Mouse (Mus musculus) brain, embryonic 14.5 days (tissue): ENCODE measurements around the gene Lmod3. TPM values are rescaled to one million over a fixed set of nuclear protein-coding genes. Genes with fewer than 3 reads are reported as not detected.
A peak's percentile ranks its signal among the peaks of the same experiment; 100 is the strongest.
"Not testable (repeated sequence)": the region's sequence is repeated elsewhere in the genome, so short reads cannot be mapped to it uniquely, and the experiment has no call there.

Experiments
- DNase-seq: peaks from one replicate; pipeline ENCODE4 v3.0.0-alpha.2; 2011; ENCODE audit warnings: low read depth
- CTCF ChIP-seq: fragments of 200-500 bp; IDR thresholded peaks from 2 replicates; pipeline ENCODE4 v1.5.1; 2012; ENCODE audit warnings: inconsistent platforms, mild to moderate bottlenecking, moderate library complexity, borderline replicate concordance; ENCODE audit not compliant: insufficient read depth, insufficient read length; ENCODE audit errors: extremely low read depth
- POLR2A ChIP-seq: fragments of 200-500 bp; IDR thresholded peaks from 2 replicates; pipeline ENCODE4 v1.6.1; 2012; ENCODE audit warnings: mild to moderate bottlenecking, inconsistent platforms, borderline replicate concordance; ENCODE audit not compliant: poor library complexity, insufficient read depth, insufficient read length, severe bottlenecking; ENCODE audit errors: extremely low read depth
- polyA plus RNA-seq: library from polyadenylated mRNA; depleted of rRNA; stranded (reverse); fragments of >200 nt; gene quantifications from 2 replicates; pipeline ENCODE4 v1.2.3, GENCODE M21; 2012

Gene Lmod3
- polyA plus RNA-seq, 1 experiment = 0.05 TPM

DNA sequence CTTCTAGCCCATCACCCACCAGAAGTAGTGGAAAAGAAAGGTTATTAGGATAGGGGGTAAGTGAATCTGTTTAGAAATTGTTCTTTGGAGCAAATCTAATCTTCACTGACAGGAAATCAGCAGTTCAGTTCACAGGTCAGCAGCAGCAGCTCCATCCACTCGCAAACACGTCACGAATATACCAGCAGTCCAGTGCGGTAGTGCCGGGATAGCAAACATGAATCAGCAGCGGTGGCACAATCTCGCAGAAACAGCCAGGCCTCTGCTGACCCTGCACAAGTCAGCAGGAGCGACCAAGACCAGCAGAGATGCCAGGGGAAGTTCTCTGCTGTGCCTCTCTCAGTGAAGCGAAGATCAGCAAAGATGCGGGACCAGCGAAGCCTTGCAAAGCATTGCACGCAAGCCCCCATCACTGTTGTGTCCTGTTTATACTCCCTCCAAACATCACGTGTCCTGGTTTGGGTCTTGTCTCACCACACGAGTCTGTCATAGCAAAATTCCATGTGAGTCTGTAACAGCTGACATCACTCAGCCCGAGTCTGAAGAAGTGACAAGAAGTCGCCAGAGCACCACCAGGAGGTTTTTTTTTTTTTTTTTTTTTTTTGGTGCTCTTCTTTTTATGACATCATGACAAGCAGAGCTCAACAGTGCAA is 20.6 kb upstream of the Lmod3 start:
- no peak for DNase-seq
- TF ChIP-seq POLR2A (no peak), CTCF (no peak)

DNA sequence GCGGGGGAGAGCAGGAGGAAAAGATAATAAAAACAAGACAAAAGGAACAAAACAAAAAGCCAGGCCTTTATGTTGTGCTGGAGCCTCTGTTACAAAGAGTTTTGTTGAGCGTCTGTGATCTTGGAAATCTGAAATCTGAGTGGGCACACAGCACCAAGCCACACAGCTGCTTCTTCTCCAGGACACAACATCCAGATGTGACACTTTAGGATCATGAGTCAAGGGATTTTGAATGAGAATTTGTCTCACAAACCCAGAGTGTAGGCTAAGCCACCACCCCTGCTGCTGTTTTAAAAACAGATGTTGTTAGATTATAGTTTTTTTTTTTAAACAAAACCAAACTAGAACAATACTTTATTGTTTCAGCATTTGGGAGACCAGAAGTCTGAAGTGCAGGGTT is 19.8 kb upstream of the Lmod3 start:
- DNase-seq = no peak

DNA sequence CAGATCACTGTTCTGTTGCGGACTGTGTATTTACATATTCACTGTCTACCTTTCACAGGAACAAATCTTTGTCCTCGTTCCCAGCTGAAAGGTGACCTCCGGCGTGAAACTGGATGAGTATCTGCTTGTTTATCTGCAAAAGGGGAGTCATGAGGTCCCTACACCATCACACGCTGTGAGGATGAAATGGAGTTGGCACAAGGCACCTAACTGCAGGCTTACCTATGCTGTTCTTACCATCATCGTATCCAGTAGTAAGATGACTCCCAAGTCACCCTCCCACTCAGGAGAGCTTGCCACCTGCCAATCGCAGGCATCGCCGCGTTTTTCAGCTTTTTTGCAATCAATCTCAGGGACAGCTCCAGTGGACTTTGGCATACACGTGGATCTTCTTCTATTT is 17.0 kb upstream of the Lmod3 start:
- TF ChIP-seq POLR2A (no peak), CTCF (no peak)
- DNase-seq = no peak

More for the DNA sequence above, 19.8 kb upstream of the Lmod3 start:
- TF ChIP-seq CTCF (no peak), POLR2A (no peak)

DNA sequence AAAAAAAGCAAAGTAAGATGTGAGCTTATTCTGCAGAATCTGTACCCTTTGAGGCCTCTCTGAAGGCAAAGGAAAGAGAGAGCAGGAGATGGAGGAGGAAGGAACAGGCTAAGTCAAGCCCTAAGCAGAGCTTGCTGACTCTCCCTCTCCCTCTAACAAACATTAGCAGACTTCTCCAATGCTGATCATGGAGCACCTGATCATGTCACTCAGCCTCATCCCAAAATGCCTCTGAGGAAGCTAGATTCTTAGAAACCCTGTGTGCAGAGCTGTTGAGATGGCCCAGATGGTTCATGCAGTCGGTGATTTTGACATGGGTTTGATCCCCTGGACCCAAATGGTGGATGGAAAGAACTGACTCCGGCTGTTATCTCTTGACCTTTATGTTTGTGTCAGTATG is 14.6 kb upstream of the Lmod3 start:
- DNase-seq = no peak
- TF ChIP-seq CTCF = no peak
- TF ChIP-seq POLR2A = no peak

DNA sequence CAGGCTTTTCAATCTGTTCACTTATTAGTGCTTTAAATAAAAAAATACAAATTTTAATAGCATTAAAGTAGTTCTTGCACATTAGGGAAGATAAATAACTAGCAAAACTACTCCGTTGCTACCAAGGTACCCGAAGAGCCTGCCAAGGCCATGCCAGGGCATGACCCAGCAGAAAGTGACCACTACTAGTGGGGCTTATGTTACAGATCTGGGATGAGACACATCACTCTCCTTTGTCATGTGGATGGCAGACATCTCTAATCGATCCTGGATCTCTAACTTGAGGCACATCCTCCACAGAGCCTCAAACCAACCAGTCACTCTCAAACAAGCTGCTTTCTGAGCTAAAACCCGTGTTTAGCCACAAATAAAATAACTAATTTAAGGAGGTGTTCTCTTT is 14.1 kb upstream of the Lmod3 start:
- TF ChIP-seq CTCF (no peak), POLR2A (no peak)
- no peak for DNase-seq

DNA sequence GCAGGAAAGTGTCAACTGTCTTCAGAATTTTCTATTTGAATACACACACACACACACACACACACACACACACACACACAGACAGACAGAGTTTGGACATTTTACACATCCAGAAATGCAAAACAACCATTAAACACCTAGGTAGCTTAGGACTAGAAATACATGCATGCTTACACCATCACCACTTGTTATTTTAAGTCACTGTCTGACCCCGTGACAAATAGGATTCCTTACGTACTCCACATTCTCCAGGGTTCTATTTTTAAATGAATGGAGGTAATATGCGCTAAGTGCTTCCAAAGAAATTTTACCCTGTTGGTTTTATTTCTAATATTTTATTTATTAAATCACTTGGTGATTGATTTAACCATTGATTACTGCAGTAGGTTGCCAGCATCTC is 13.1 kb upstream of the Lmod3 start:
- DNase-seq = no peak
- no peak for TF ChIP-seq POLR2A
- no peak for TF ChIP-seq CTCF

DNA sequence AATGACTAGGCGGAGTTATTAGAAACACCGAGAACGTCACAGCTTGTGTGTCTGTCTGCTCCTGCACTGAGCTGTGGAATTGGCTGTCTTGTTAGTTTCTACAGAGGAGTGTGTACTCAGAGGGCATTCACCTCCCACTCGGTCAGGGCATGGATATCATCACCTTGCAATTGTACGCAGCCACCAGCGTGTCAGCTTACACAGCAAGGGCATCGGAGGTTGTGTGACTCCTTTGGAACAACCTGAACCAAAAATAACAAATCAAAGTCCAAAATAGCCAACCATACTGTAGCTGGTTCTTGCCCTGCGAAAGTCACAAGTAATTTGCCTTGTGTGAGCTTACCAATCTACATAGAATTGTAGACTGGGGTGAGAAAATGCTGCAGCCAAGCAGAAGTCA is 12.7 kb upstream of the Lmod3 start:
- no peak for DNase-seq
- TF ChIP-seq POLR2A (no peak), CTCF (no peak)

DNA sequence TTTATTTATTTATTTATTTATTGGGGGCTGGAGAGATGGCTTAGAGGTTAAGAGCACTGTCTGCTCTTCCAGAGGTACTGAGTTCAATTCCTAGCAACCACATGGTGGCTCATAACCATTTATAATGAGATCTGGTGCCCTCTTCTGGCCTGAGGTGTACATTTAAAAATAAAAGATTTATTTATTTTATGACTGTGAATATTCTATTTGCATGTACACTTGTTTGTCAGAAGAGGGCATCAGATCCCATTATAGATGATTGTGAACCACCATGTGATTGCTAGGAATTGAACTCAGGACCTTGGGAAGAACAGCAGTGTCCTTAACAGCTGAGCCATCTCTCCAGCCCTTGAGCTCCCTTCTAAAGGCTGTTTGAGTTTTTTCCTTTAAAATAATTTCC is 11.2 kb upstream of the Lmod3 start:
- DNase-seq = not testable (repeated sequence)

DNA sequence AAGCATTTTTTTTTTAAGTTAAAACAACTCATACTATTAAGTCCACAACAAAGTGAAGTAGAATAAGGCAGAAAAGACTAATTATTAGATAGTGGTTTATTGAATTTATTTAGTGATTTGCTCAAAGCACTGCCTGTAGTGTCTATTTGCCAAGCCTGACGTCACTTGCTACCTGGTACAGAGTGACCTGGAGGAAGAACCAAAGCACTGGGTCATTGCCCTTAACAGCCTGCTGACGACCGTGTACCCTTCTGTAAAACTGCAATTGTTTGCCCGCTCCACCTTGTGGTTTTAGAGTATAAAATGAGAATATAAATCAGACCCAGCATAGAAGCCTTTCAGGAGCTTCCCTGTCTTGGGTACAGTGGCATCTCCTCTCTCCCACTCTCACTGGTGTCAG is 9.7 kb upstream of the Lmod3 start:
- no peak for DNase-seq
- TF ChIP-seq CTCF = no peak
- no peak for TF ChIP-seq POLR2A

DNA sequence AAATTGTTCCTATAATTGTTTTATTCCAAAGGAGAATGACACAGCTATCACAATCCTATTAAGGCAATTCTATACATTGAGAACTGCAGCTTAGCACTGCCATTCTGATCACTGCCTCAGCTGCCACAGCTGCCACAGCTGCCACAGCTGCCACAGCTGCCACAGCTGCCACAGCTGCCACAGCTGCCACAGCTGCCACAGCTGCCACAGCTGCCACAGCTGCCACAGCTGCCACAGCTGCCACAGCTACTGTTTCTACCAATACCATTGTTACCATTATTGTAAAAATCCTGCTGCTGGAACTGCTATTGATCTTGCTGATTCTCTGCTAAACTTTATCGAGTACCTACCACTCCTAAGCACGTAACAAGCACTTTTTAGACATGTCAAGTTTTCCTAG is 7.4 kb upstream of the Lmod3 start:
- DNase-seq = not testable (repeated sequence)

DNA sequence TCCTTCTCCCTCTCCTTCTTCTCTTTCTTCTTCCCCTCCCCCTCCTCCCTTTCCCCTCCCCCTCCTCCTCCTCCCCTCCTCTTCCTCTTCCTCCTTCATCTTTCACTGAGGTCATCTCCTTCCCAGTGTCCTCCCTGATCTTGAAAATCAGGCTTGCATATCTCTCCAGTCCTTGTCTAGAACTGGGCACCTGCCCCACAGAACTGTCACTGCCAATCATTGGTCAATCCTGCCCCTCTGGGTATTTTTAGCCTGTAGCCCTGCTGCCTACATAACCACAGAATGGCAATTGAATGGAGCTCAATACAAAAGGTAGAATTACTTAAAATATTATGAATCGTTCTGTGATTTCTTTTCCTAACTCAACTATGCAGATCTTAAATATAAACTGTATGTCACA is 5.9 kb upstream of the Lmod3 start:
- no peak for DNase-seq
- TF ChIP-seq CTCF (no peak), POLR2A (no peak)

DNA sequence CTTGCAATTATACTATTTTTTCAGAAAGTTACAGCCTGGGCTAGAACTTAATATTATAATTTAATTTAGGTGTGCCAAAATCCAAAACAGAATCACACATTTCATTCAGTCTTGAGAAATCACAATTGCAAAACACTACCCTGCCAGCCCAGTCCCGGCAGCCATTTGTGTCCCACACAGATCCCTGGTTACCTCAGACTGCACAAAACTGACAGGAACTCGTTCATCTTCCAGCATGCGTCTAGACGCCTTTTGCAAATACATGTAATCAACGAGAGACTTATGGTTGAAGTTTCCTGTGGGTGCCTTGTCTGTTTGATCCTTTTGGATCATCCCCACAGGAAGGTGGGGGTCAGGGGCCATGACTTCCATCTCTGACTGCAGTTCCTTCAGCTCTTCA is 473 bp downstream of the Lmod3 start:
- DNase-seq = no peak
- TF ChIP-seq CTCF (no peak), POLR2A (no peak)

DNA sequence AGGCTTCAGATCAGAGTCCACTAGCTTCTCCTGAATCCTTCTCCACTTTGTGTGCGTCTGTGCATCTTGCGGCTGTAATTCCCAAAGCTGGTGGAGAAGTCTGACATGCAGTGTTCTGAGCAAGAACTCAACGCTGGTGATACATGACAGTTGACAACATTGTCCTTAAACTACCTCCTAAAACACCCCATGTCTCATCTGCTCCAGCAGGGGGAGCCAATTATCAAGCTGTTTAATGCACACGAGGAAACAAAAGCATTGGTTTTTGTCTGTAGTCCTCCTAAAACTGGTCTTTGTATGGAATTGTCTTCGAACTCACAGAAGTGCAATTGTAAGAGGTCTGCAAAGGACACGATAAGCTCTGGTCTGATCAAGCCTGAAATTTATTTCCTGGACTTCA is 1.6 kb downstream of the Lmod3 start:
- peak; percentile 63; the same call in 1 of the 2 replicates for TF ChIP-seq CTCF
- TF ChIP-seq POLR2A = no peak
- DNase-seq = peak; percentile 80
